Mouse (Mus musculus) megakaryocyte, embryonic 14.5 days (primary cell): ENCODE measurements at regions not wholly inside any gene's neighbourhood (a gene's known extent, or its start where the extent isn't known, plus 50 kb on each side); places are given as distances from the start of the nearest gene placed in this dataset.

ENCODE experiments used
- FLI1 ChIP-seq: IDR thresholded peaks from 2 replicates; pipeline ENCODE4 v1.6.1; 2012; ENCODE audit warnings: low read length, inconsistent platforms, mixed read lengths
- GATA1 ChIP-seq: IDR thresholded peaks from 3 replicates; pipeline ENCODE4 v1.6.1; 2012; ENCODE audit warnings: mixed read lengths, low read length, inconsistent platforms, borderline replicate concordance

DNA sequence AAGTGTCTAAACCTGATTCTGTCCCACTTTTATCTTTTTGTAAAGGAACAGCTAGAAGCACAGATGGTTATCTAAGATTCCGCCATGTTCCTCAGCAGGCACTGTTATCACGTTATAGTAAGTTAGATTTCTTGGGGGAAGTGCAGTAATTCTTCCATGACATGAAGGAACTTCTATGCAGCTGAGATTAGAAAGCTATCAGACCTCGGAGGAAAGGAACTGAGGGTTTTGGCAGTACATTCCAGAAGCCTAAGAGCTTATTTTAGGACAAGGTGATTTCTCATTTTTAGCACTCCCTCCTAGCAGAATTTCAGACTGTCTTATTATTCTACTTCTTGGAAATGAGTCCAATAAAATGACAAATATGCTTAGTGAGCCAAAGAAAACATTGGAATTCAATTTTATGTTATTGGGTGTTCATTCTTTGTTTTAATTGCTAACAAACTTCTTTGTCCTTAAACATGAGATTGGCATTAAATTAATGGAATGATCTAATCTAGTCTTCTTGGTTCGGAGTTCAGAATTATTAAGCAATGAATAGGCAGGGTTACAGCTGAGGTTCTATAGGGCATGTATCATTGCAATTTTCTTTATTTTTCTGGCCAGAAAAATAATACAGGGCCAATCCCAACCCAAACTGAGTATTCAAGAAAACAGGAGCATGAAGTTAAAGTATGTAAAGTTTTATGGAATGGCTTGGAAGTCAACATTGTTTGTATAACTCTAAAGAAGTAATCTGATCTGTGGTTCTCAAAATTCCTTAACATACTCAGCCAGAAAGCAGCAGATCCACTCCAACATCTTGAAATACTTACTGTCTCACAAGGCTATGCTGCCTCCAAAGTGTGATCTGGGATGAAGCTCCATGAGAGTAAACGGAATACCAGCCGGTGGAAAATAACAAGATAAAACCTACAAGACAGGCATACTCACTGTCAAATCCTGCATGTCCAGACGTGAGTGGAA, 678.7 kb downstream of the Car8 start:
- TF ChIP-seq GATA1 (no peak), FLI1 (no peak)
